Mouse (Mus musculus): ENCODE measurements around the gene Lzts2. TPM values are rescaled to one million over a fixed set of nuclear protein-coding genes. Genes with fewer than 3 reads are reported as not detected.

Gene Lzts2
- polyA plus RNA-seq, 1 experiment from 2014 or later = 18.2 TPM

- no peak overlapping the region for H3K4me3 ChIP-seq (replicated peaks; ENCODE audit: low read length)
- H3K9ac ChIP-seq (replicated peaks; ENCODE audit: low read depth, low read length) = no peak overlapping the region
- no peak overlapping the region for H3K4me2 ChIP-seq (ENCODE audit: low read length)
- ATAC-seq = no peak
- no peaks in the 10 kb centered on the region for H3K27me3 ChIP-seq (replicated peaks; ENCODE audit: control insufficient read depth, insufficient read depth, low read length)
- H3K4me1 ChIP-seq (replicated peaks; ENCODE audit: control insufficient read depth, insufficient read depth, low read length) = peaks cover 25% of the 10 kb centered on the region
- WGBS = 70% methylated on average over 5 of the region's 5 CpGs
- no peak overlapping the region for H3K27ac ChIP-seq (ENCODE audit: low read length)
- H3K36me3 ChIP-seq (ENCODE audit: control insufficient read depth, insufficient read depth) = peaks cover 4% of the 10 kb centered on the region; the same call in 1 of the 2 replicates
- no peaks in the 10 kb centered on the region for H3K9me3 ChIP-seq (ENCODE audit: control insufficient read depth, low read length)
Observed at GRCm38 (mm10) chr19:44985159-44985988, 28.8 kb upstream of the Lzts2 start.

- no peak overlapping the region for H3K9ac ChIP-seq (replicated peaks; ENCODE audit: low read depth, low read length)
- no peak overlapping the region for H3K27ac ChIP-seq (ENCODE audit: low read length)
- no peaks in the 10 kb centered on the region; the same call in 1 of the 2 replicates for H3K36me3 ChIP-seq (ENCODE audit: control insufficient read depth, insufficient read depth)
- peaks cover 39% of the 10 kb centered on the region for H3K4me1 ChIP-seq (replicated peaks; ENCODE audit: control insufficient read depth, insufficient read depth, low read length)
- no peaks in the 10 kb centered on the region for H3K9me3 ChIP-seq (ENCODE audit: control insufficient read depth, low read length)
- H3K4me2 ChIP-seq (ENCODE audit: low read length) = no peak overlapping the region
- no peak overlapping the region for H3K4me3 ChIP-seq (replicated peaks; ENCODE audit: low read length)
- no peaks in the 10 kb centered on the region for H3K27me3 ChIP-seq (replicated peaks; ENCODE audit: control insufficient read depth, insufficient read depth, low read length)
- no peak for ATAC-seq
- WGBS = 57% methylated on average over 6 of the region's 6 CpGs
Observed at GRCm38 (mm10) chr19:44987004-44987403, 27.2 kb upstream of the Lzts2 start.

GRCm38 (mm10) chr19:44987851-44988250 lies 26.4 kb upstream of the Lzts2 start:
- Histone ChIP-seq H3K27ac (ENCODE audit: low read length) (no peak overlapping the region), H3K4me1 (replicated peaks; ENCODE audit: control insufficient read depth, insufficient read depth, low read length) (peaks cover 39% of the 10 kb centered on the region), H3K4me2 (ENCODE audit: low read length) (peak overlapping the region; percentile 88; the same call in 1 of the 2 replicates), H3K4me3 (replicated peaks; ENCODE audit: low read length) (no peak overlapping the region), H3K9ac (replicated peaks; ENCODE audit: low read depth, low read length) (no peak overlapping the region), H3K27me3 (replicated peaks; ENCODE audit: control insufficient read depth, insufficient read depth, low read length) (no peaks in the 10 kb centered on the region), H3K36me3 (ENCODE audit: control insufficient read depth, insufficient read depth) (no peaks in the 10 kb centered on the region), H3K9me3 (ENCODE audit: control insufficient read depth, low read length) (no peaks in the 10 kb centered on the region)
- peak; percentile 62 for ATAC-seq
- WGBS = 48% methylated on average over 6 of the region's 6 CpGs

GRCm38 (mm10) chr19:44988321-44988720 lies 25.9 kb upstream of the Lzts2 start:
- ATAC-seq = no peak
- Histone ChIP-seq H3K4me3 (replicated peaks; ENCODE audit: low read length) (peak overlapping the region; percentile 79), H3K27me3 (replicated peaks; ENCODE audit: control insufficient read depth, insufficient read depth, low read length) (no peaks in the 10 kb centered on the region), H3K4me1 (replicated peaks; ENCODE audit: control insufficient read depth, insufficient read depth, low read length) (peaks cover 39% of the 10 kb centered on the region), H3K4me2 (ENCODE audit: low read length) (peak overlapping the region; percentile 88), H3K9ac (replicated peaks; ENCODE audit: low read depth, low read length) (peak overlapping the region; percentile 90), H3K36me3 (ENCODE audit: control insufficient read depth, insufficient read depth) (no peaks in the 10 kb centered on the region), H3K9me3 (ENCODE audit: control insufficient read depth, low read length) (no peaks in the 10 kb centered on the region), H3K27ac (ENCODE audit: low read length) (peak overlapping the region; percentile 29)
- WGBS = 37% methylated on average over 9 of the region's 9 CpGs

- no peaks in the 10 kb centered on the region for H3K36me3 ChIP-seq (ENCODE audit: control insufficient read depth, insufficient read depth)
- no peaks in the 10 kb centered on the region for H3K27me3 ChIP-seq (replicated peaks; ENCODE audit: control insufficient read depth, insufficient read depth, low read length)
- H3K9ac ChIP-seq (replicated peaks; ENCODE audit: low read depth, low read length) = peak within 1 kb of the TSS; percentile 90
- no peaks in the 10 kb centered on the region for H3K9me3 ChIP-seq (ENCODE audit: control insufficient read depth, low read length)
- under 1% methylated on average over 48 of the region's 58 CpGs for WGBS
- H3K4me2 ChIP-seq (ENCODE audit: low read length) = peak within 1 kb of the TSS; percentile 88
- ATAC-seq = peak; percentile 78
- H3K27ac ChIP-seq (ENCODE audit: low read length) = peak within 1 kb of the TSS; percentile 35
- peaks cover 39% of the 10 kb centered on the region for H3K4me1 ChIP-seq (replicated peaks; ENCODE audit: control insufficient read depth, insufficient read depth, low read length)
- peak within 1 kb of the TSS; percentile 79 for H3K4me3 ChIP-seq (replicated peaks; ENCODE audit: low read length)
Observed at GRCm38 (mm10) chr19:44988831-44989566, 25.2 kb upstream of the Lzts2 start, which contains the start of gene Sema4g. Sema4g (plus strand) TSS chr19:44989101.

GRCm38 (mm10) chr19:44989567-44990495 lies 24.4 kb upstream of the Lzts2 start:
- peak; percentile 26; the same call in 1 of the 2 replicates for ATAC-seq

GRCm38 (mm10) chr19:44991031-44991430 lies 23.2 kb upstream of the Lzts2 start:
- Histone ChIP-seq H3K4me3 (replicated peaks; ENCODE audit: low read length) (no peak overlapping the region), H3K36me3 (ENCODE audit: control insufficient read depth, insufficient read depth) (no peaks in the 10 kb centered on the region), H3K27ac (ENCODE audit: low read length) (no peak overlapping the region), H3K4me2 (ENCODE audit: low read length) (no peak overlapping the region; the same call in 1 of the 2 replicates), H3K9me3 (ENCODE audit: control insufficient read depth, low read length) (no peaks in the 10 kb centered on the region), H3K27me3 (replicated peaks; ENCODE audit: control insufficient read depth, insufficient read depth, low read length) (no peaks in the 10 kb centered on the region), H3K9ac (replicated peaks; ENCODE audit: low read depth, low read length) (no peak overlapping the region), H3K4me1 (replicated peaks; ENCODE audit: control insufficient read depth, insufficient read depth, low read length) (peaks cover 39% of the 10 kb centered on the region)
- WGBS = 84% methylated on average over 8 of the region's 8 CpGs
- ATAC-seq = no peak

More at GRCm38 (mm10) chr19:44989567-44990495, 24.4 kb upstream of the Lzts2 start:
- H3K27ac ChIP-seq (ENCODE audit: low read length) = peak overlapping the region; percentile 35; the same call in 1 of the 2 replicates
- peaks cover 39% of the 10 kb centered on the region for H3K4me1 ChIP-seq (replicated peaks; ENCODE audit: control insufficient read depth, insufficient read depth, low read length)
- H3K36me3 ChIP-seq (ENCODE audit: control insufficient read depth, insufficient read depth) = no peaks in the 10 kb centered on the region
- 5% methylated on average over 22 of the region's 22 CpGs for WGBS
- H3K9ac ChIP-seq (replicated peaks; ENCODE audit: low read depth, low read length) = peak overlapping the region; percentile 90
- H3K4me2 ChIP-seq (ENCODE audit: low read length) = peak overlapping the region; percentile 88
- no peaks in the 10 kb centered on the region for H3K9me3 ChIP-seq (ENCODE audit: control insufficient read depth, low read length)
- no peaks in the 10 kb centered on the region for H3K27me3 ChIP-seq (replicated peaks; ENCODE audit: control insufficient read depth, insufficient read depth, low read length)
- H3K4me3 ChIP-seq (replicated peaks; ENCODE audit: low read length) = peak overlapping the region; percentile 79

GRCm38 (mm10) chr19:44992246-44992645 lies 22.0 kb upstream of the Lzts2 start:
- ATAC-seq = no peak
- Histone ChIP-seq H3K4me1 (replicated peaks; ENCODE audit: control insufficient read depth, insufficient read depth, low read length) (peaks cover 38% of the 10 kb centered on the region), H3K9ac (replicated peaks; ENCODE audit: low read depth, low read length) (no peak overlapping the region), H3K27ac (ENCODE audit: low read length) (no peak overlapping the region), H3K9me3 (ENCODE audit: control insufficient read depth, low read length) (no peaks in the 10 kb centered on the region), H3K4me3 (replicated peaks; ENCODE audit: low read length) (no peak overlapping the region), H3K36me3 (ENCODE audit: control insufficient read depth, insufficient read depth) (peaks cover 3% of the 10 kb centered on the region; the same call in 1 of the 2 replicates), H3K27me3 (replicated peaks; ENCODE audit: control insufficient read depth, insufficient read depth, low read length) (no peaks in the 10 kb centered on the region), H3K4me2 (ENCODE audit: low read length) (no peak overlapping the region)
- WGBS = 61% methylated on average over 7 of the region's 7 CpGs

Data from forebrain, embryonic 16.5 days (tissue).